Mouse (Mus musculus) layer of hippocampus, adult 8-10 months (tissue): ENCODE data around the gene Ppp1r9a. TPM values are rescaled to one million over a fixed set of nuclear protein-coding genes. Genes with fewer than 3 reads are reported as not detected.
"Not testable (repeated sequence)": the region's sequence is repeated elsewhere in the genome, so short reads cannot be mapped to it uniquely, and the experiment has no call there.

Experiments
- DNase-seq, 2 experiments: peaks; one replicate each; pipeline ENCODE4 v3.0.0; 2022; ENCODE audit warnings: low spot score in 2 of 2
- total RNA-seq, 4 experiments: library from RNA; stranded (reverse); gene quantifications; 2 replicates each; pipeline ENCODE4 v1.2.4; 2022

The Ppp1r9a gene
- total RNA-seq = 100 to 1,000 TPM; 151 to 181 (median 164) TPM

DNA sequence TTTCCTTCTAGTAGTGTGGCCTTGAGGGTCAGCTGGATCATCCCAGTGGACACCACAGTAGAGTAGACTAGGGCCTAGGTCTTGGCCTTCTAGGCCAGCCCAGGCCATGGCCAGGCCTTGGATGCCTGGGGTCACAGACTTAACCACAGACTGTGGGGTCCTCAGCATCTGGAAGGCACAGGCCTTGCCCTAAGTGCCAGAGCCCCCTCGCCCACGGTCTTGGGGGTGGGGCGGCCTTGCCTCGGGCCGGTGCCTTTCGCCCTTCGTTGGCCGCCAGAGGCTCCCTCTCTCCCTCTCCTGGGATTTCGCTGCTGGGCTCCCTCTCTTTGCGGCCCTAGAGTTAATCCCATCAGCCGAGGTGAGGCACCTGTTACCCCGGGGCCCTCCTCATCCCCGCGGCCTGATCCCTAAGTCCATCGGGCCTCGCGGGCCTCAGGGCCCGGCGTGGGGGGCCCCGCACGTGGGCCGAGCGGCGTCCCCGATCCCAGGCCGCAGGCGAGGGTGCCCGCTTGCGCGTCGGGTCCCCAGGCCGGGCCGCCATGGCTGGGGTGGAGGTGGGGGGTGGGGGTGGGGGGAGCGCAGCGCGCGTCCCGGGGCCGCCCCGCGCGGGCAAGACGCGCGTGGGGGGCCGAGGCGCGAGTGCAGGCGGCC is at the start of gene Ppp1r9a:
Gene Ppp1r9a (plus strand): TSS at position 244 of the 651 bp plus-strand sequence.
- peak; percentile 22 to 28 for DNase-seq

DNA sequence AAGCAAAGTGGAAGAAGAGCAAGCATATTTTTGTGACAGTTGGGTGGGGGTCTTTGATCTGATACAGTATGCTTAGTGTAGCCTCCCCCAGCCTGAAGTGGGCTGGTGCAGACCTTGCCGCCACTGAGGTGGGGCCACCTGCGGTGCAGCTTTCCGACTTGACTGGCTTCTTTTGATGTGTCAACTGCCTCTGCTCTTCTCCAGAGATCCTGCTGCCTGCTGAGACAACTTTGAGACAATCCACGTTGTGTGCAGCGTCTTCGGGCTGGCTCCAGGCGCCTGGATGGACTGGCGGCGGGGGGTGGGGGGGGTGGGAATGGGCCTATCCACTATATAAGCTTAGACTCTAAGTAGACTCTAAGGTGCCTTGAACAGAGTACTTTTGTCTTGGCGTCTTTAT is 47.5 kb upstream of the Ppp1r9a start:
- no peak for DNase-seq

DNA sequence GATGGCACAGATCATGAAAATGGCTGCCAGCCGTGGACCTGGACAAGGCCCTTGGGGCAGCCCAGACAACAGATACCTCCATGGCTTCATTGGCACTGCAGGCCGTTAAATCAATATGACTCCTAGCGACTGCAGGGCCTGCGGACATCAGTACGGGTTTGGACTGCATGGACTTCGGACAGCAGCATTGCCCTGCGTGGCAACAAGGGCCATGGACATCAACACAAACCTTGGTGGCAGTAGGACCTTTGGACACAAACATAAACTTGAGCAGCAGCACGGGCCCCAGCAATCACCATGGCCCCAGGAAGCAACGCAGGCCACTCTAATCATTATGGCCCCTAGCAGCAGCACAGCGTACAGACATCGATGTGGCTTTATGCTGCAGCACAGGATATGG is 45.8 kb upstream of the Ppp1r9a start:
- no peak for DNase-seq

DNA sequence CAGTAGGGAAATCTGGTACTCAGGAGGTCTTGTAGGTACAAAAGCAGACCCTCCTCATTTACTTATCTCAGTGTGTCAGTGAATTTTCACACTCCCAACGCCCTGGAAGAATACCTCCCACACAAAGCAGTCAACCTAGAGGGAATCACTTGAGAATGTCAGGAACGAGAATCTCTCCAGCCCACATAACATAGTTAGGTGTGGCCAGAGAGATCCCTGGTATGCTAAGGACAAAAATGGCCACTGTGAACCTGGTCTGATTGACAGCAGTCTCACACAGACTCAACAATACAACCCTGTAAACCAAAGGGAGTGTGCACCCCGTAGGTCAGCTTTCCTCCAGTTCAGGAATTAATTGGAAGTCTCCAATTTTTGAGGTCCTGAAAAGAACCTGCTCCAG is 18.4 kb upstream of the Ppp1r9a start:
- no peak for DNase-seq

DNA sequence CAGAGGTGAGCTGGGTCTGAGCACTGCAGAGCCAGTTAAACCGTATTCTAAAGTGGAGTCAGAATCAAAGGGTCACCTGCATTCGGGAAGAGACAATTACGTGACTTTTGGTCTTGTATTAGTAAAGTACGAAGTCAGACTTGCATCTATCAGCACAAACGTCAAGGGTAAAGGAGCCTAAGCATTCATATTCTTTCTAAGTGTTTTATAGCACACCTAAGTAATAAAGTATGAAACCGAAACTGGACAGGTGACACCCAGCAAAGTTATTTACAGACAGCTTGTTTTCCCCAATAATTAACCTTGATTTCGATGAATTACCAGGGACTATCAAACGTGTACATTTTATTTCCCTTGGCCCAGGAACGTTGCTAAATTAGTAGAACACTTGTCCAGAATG is 13.2 kb upstream of the Ppp1r9a start:
- no peak for DNase-seq

DNA sequence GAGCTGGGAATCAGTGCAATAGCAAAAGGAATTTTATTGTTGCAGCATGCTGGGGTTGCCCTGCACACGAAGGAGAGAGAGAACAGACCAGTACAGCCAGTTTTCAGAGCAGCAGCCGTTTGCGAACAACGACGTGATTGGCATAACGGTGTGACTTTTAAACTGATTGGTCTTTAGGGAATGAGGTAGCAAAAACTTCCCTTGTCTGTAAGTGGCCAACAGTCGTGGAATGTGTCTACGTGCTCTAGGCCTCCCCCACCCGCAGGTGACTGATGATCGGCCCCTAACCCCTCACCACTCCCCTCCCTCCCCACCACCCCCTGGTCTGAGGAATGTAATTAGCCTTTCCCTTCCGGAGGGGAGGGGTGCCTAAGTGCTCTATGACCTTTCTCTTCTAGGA is 10.3 kb upstream of the Ppp1r9a start:
- no peak for DNase-seq

DNA sequence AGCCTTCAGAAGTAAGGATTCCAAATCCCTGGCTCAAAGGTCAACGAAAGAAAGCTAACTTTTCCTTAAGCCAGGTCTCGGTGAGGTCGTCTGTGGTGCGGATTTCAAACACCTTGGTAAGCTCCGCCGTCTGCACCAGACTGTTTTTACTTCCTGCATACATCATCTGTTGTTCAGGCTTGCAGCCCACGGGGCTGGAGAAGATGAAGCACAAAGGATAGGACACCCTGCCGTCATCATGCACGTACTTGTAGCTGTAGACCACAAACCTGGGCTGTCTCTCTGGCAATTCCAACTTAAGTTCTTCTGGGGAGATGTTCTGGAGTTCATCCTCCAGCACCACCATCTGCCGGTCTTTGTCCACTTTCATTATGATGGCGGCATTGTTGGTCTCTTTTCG is 9.4 kb upstream of the Ppp1r9a start:
- DNase-seq = not testable (repeated sequence)

DNA sequence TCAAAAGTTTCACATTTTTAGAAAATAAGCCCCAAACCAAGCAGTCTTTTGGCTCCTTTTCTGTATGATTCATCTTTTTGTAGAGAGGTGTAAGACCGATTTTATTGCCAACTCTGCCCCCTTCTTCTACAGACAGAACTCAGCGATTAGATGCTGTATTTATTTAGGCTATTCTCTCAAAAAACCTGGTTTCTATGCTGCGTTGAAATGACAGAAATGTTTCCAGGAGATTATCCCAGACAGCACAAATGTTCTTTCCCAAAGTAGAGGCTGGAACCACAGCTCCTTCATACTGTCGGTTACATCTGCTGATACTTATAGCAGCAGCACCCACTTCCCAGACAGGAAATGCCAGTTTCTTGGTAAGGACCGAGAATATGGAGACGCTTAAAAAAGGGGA is 2.8 kb upstream of the Ppp1r9a start:
- DNase-seq = no peak

DNA sequence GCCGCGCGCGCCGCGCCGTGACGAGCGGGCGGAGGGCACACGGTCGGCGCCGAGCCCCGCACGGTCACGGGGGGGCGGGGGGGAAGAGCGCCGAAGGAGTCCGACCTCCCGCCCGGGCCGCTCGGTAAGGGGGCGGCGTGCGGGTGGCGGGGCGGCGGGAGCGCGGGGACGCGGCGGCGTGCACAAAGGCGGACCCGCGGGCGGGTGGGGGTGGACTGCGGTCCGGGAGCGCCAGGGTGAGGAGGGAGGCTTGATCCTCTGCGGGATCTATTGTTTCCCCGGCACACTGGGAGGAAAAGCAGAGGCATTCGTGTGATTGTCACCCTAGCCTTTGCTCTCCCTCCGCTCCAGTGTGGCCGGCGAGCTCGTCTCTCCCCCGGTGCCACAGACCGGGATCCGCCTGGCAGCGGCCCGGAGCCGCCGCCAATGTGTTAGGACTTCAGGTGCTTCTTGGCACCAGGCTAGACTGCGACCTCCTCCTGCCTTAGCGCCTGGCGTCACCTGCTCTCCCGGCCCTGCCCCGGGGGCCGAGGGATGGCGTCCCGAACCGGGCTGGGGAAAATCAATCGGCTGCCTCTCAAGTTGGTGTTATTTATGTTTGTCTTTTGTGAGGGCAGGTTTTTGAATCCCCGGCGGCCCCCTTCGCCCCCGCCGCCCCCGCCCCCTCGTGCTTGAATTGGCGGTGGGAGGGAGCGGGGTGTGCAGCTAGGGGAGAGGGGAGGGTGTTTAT is 773 bp downstream of the Ppp1r9a start:
- DNase-seq = peak in 1 of 2 experiments; percentile 23

DNA sequence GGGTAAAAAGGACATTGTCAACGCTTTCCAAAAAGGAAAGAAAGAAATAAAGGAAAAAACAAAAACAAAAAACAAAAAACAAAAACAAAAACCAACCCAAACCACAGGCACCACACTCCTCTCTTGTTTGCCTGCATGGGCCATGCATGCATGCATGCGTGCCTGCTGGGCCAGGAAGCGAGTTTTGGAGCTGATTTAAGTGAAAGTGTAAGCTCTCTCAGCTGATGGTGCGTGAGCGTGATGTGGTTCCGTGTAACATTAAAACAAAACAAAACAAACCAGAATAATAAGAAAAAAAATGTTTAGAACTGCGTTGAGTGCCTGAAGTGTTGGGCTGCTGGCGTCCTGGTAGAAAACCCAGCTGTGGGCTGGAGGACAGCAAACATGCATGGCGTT is 1.3 kb downstream of the Ppp1r9a start:
- DNase-seq = no peak

DNA sequence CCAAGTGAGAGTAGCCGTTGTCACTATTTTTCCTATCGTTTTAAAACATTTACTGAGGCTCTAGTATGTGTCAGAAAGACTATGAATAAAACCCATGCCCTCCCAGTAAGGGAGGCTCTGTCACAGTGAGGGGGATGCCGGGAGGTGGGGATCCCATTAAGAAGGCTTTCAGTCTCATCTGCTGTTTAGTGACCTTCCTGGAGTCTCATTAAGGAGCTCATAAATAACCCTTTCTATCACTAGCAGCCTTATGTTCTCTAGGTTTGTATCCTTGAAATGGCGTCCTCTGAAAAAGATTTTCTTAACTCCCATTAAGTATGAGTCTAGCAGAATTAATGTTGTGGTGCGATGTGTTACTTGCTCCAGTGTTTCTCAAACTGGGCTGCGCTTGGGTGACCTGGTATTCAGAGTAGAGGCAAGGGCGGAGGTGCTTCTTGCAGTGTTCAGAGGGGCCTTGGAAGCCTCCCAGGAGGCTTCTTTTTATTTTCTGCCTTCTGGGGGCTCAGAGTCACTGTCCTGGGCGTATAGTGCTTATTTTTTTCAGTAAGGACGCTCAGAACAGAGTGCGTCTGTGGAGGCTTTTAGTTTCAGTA is 7.4 kb downstream of the Ppp1r9a start:
- DNase-seq = no peak

DNA sequence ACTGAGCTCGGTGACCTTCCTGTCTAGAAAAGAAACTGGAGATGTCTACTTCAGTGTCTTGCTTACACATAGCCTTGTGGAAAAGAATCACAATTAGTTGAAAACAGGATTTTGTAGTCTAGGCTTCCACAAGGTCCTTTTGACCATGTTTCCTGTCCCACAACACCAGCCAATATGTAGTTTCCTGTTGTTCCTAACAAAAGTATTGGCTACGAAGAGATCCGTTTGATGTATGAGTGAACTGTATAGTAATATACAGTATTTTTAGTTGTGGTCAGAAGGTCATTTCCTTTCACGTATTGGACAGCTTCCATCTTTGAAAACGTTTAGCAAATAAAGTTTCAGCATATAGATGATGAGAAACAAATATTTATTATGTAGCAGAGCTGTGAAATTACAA is 15.8 kb downstream of the Ppp1r9a start:
- DNase-seq = no peak

DNA sequence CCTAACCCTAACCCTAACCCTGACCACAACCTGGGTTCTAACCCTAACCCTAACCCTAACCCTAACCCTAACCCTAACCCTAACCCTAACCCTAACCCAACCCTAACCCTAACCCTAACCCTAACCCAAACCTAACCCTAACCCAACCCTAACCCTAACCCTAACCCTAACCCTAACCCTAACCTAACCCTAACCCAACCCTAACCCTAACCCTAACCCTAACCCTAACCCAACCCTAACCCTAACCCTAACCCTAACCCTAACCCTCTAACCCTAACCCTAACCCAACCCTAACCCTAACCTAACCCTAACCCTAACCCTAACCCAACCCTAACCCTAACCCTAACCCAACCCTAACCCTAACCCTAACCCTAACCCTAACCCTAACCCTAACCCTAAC is 21.1 kb downstream of the Ppp1r9a start:
- DNase-seq = not testable (repeated sequence)

DNA sequence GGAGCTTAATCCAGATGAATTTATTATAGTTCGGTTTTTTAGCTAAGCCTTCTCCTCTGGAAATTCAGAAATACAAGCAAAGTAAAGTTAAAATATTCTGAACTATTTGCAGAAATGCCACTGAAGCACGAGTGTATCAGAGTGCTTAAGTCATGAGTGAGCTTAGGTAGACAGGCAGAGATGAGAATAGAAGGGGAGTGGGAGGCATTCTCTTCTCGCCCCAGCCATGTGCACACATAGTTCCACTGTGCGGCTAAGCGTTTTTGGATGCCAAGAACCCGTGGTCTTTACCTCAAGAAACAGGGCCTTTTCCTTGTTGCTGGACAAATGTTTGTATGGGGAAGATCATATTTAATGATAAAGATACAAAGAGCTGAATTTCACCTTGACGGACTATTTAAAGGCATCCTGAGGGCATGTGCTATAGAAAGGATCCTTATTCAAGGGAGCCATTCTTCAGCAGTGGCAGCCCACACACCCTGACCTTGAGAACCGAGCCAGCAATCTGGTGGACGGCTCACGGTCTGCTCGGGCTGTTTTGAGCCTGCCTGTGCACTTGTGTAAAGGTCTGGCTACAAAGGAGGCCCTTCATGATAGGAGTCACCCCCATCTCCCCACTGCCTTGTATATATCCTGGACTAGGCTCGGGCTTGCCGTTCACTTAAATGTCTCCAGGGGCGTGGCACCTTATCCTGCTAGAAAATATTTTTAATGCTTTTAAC is 23.4 kb downstream of the Ppp1r9a start:
- no peak for DNase-seq

DNA sequence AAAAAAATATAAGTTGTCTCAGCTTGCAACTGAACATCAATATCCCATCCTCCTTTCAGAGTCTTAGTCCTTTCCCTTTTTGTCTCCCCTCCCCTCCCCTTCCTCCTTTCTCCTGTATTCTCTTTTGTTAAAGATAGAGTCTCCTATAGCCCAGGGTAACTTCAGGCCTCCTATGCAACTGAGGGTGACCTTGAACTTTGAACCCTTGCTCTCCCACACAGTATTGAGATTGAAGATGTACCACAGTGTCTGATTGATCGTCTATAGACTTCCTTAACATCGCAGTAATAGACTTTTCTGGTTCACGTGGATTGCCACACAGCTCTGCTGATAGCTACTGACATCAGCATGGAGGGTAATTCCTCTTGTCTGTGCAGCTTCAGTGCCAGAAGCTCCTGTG is 27.6 kb downstream of the Ppp1r9a start:
- no peak for DNase-seq

DNA sequence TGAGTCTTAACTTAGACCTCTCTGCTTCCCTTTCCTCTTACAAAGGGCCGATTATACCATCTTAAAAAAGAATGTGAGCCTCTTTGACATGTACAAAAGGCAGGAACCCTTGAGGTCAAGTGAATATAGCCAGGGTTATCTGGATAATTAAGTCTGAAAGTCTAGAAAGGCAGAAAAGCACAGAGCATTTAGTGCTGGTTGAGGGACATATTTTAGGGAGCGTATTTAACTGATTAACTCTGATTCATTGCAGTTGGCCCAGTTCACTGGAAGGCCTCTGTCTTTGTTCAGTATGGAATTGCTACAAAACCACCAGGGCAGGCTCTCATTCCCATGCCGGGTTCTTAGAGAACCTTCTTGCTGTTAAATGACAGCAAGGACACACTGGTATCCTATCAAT is 36.2 kb downstream of the Ppp1r9a start:
- DNase-seq = no peak

DNA sequence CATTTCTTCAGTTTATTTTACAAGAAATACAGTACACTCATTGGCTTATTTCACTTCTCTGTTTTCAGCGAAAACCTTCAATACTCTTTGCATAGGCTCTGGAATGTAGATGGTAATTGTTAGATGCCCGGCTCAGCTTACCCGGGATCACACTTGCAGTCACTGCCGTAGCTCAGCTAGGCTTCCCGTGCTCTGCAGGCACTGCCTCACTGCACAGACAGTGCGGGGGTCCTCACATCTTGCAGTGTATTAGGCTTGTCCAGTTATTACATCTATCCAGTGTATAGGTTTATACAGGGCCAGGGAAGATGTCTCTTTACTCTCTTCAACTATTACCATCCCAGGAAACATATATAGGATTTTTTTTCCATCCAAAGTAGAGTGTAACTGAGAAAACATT is 37.4 kb downstream of the Ppp1r9a start:
- no peak for DNase-seq

DNA sequence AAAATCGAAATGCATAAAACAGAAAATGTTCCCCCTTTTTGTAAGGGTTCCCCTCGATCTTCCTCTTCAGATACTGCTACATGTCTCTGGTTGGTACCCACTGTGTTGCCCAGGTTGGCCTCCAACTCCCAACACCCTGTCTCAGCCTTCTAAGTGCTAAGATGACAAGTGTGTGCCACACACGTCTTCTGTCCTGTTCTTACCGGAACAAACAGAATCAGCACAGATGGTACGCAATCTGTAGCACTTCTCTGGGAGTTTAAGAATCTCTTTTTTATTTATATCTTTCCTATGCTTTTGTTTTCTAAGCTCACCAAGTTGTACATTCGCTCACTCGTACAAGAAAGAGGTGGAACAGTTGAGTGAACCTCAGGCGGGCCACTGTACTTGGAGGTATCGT is 37.9 kb downstream of the Ppp1r9a start:
- DNase-seq = peak in 1 of 2 experiments; percentile 18

DNA sequence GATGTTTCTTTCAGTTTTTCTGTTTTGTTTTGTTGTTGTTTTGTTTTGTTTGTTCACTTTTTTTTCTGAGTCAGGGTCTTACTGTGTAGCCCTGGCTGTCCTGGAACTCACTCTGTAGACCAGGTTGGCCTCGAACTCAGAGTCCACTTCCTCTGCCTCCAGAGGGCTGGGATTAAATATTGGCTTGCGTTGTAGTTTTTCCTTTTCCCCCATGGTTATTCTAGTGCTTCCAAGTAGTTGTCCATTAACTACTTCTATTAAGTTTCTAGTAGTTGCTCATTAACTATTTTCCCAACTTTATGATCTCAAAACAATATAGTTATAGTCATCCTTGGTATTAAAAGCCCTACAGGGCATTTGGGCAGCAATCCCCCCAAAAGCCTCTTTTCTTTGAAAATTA is 41.1 kb downstream of the Ppp1r9a start:
- no peak for DNase-seq

DNA sequence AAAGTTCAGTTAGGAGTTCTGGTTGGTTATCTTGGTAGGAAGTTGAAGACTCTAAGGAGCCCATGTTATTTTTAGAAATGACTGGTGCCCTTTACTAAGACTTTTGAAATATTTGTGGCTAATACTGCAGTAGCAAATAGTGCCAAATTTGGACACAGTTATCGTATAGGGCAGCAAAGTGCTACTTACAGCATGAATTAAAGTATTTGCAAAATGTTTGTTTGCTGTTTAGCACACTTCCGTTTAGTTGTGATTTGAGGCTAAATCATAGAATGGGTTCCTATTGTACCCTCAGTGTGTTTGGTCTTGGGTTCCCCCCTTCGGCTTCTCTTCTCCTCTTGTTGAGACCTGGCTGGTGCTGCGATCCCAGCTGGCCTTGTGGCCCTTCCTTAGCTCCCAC is 45.3 kb downstream of the Ppp1r9a start:
- DNase-seq = no peak

DNA sequence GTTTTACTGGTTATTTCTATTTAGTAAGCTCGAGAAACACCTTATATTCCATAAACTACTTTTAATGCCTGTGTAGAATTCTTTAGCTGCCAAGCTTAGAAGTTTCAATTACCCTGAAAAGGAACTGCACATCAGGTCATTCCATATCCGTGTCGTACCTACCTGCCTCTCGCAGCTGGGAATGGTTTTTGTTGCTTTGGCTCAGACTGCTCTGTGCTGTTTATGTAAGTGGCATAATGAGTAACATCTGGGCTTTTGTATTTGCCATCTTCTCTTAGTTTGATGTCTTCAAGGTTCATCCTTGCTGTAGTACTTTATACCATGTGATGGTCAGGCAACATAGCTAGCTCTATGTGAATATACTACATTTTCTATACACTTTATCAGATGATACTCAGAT is 47.0 kb downstream of the Ppp1r9a start:
- no peak for DNase-seq

DNA sequence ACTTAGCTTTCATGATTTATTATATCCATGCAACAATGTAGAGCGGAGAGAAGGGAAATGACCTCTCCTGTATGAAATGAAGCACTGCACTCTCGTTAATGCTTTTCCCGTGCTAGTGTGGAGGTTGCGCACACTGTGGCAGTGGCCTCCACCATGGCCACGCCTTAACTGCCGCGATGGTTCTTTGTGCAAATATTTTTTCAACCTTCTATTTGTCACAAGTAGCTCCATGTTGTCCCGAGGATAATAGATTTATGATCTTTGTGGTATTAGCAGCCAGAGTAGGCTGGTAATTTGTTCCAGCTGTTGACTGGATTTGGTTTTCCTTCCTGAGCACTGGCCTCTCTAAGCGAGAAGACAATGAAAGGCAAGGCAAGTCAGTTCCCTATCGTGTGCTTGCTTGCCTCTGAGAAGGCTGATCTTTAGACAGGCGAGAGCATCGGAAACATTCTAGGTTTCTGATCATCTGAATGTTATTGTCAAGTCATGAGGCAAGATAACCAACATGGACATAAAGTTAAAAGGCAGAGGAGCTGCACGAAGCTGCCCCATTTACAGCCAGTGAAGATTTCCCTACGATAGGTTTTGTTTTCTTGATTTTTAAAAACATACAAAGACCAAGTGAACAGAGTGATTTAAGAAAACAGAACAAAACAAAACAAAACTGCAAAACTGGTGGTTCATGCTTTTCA is 50.5 kb downstream of the Ppp1r9a start:
- DNase-seq = no peak
